Mouse (Mus musculus) testis, postnatal 14 days (tissue): ENCODE data around the gene Ankdd1b.

Experiments used
- DNase-seq: peaks from one replicate; pipeline ENCODE4 v3.0.0; 2021; ENCODE audit warnings: low spot score

The Ankdd1b gene

GRCm38 (mm10) chr13:96454288-96454687, 16.7 kb downstream of the Ankdd1b start:
- no peak for DNase-seq

- no peak for DNase-seq
These were observed 18.4 kb downstream of the Ankdd1b start for GRCm38 (mm10) chr13:96452621-96453020.

- DNase-seq: no peak
These were observed 19.4 kb downstream of the Ankdd1b start for GRCm38 (mm10) chr13:96451386-96452140.

- no peak for DNase-seq
These were observed 20.1 kb downstream of the Ankdd1b start for GRCm38 (mm10) chr13:96450869-96451268.

- no peak for DNase-seq
These were observed 20.7 kb downstream of the Ankdd1b start for GRCm38 (mm10) chr13:96450205-96450856.

- DNase-seq: no peak
These were observed 30.6 kb downstream of the Ankdd1b start for GRCm38 (mm10) chr13:96440436-96440835.

GRCm38 (mm10) chr13:96436921-96437320, 34.1 kb downstream of the Ankdd1b start:
- DNase-seq: no peak

GRCm38 (mm10) chr13:96435793-96436192, 35.2 kb downstream of the Ankdd1b start:
- no peak for DNase-seq

- no peak for DNase-seq
These were observed 36.1 kb downstream of the Ankdd1b start for GRCm38 (mm10) chr13:96434899-96435331.

GRCm38 (mm10) chr13:96433648-96434190, 37.3 kb downstream of the Ankdd1b start:
- DNase-seq: no peak

- no peak for DNase-seq
These were observed 38.0 kb downstream of the Ankdd1b start for GRCm38 (mm10) chr13:96433041-96433440.

GRCm38 (mm10) chr13:96432376-96432811, 38.6 kb downstream of the Ankdd1b start:
- DNase-seq: no peak

- peak; percentile 59 for DNase-seq
These were observed 39.3 kb downstream of the Ankdd1b start for GRCm38 (mm10) chr13:96431595-96432156.

- no peak for DNase-seq
These were observed 42.5 kb downstream of the Ankdd1b start for GRCm38 (mm10) chr13:96428531-96428930.

- DNase-seq: no peak
These were observed 45.0 kb downstream of the Ankdd1b start for GRCm38 (mm10) chr13:96426044-96426443.

GRCm38 (mm10) chr13:96424496-96425274, 46.3 kb downstream of the Ankdd1b start:
- DNase-seq: no peak

GRCm38 (mm10) chr13:96421230-96421629, 49.8 kb downstream of the Ankdd1b start:
- DNase-seq: no peak

GRCm38 (mm10) chr13:96418487-96418886, 52.5 kb downstream of the Ankdd1b start:
- no peak for DNase-seq

GRCm38 (mm10) chr13:96417261-96417813, 53.7 kb downstream of the Ankdd1b start:
- DNase-seq: no peak

GRCm38 (mm10) chr13:96416380-96416779, 54.6 kb downstream of the Ankdd1b start:
- no peak for DNase-seq

GRCm38 (mm10) chr13:96414384-96414783, 56.6 kb downstream of the Ankdd1b start:
- DNase-seq: no peak

- no peak for DNase-seq
These were observed 62.2 kb downstream of the Ankdd1b start for GRCm38 (mm10) chr13:96408786-96409185.
